Mouse (Mus musculus) limb, embryonic 13.5 days (tissue): ENCODE data around the gene C1qb. TPM values are rescaled to one million over a fixed set of nuclear protein-coding genes. Genes with fewer than 3 reads are reported as not detected.

ENCODE experiments used
- ATAC-seq: fragments of 200-750 bp; cut with Nextera tagmentation; 2 replicates; pipeline ENCODE4 v1.8.0; 2017; ENCODE audit warnings: low read depth, moderate number of reproducible peaks, moderate TSS enrichment; ENCODE audit not compliant: low FRiP score
- H3K27ac ChIP-seq: fragments of 300-500 bp; sonication (generic); 2 replicates; pipeline ENCODE4 v1.5.1; 2015; ENCODE audit warnings: inconsistent platforms, mild to moderate bottlenecking, moderate library complexity
- H3K27me3 ChIP-seq: fragments of 300-500 bp; sonication (generic); 2 replicates; pipeline ENCODE4 v1.6.1; 2015; ENCODE audit warnings: mild to moderate bottlenecking, inconsistent platforms
- H3K36me3 ChIP-seq: fragments of 300-500 bp; sonication (generic); 2 replicates; pipeline ENCODE4 v1.6.1; 2015; ENCODE audit warnings: inconsistent platforms, mild to moderate bottlenecking, moderate library complexity
- H3K4me1 ChIP-seq: fragments of 300-500 bp; sonication (generic); 2 replicates; pipeline ENCODE4 v1.6.1; 2015; ENCODE audit warnings: inconsistent platforms
- H3K4me2 ChIP-seq: fragments of 300-500 bp; sonication (generic); replicated peaks from 2 replicates; pipeline ENCODE4 v1.6.1; 2015; ENCODE audit warnings: inconsistent platforms, mild to moderate bottlenecking, moderate library complexity
- H3K4me3 ChIP-seq: fragments of 300-500 bp; sonication (generic); 2 replicates; pipeline ENCODE4 v1.5.1; 2015; ENCODE audit warnings: moderate library complexity, mild to moderate bottlenecking, inconsistent platforms
- H3K9ac ChIP-seq: fragments of 300-500 bp; sonication (generic); 2 replicates; pipeline ENCODE4 v1.6.1; 2015; ENCODE audit warnings: mild to moderate bottlenecking, inconsistent platforms
- H3K9me3 ChIP-seq: fragments of 300-500 bp; sonication (generic); 2 replicates; pipeline ENCODE4 v1.6.1; 2016; ENCODE audit warnings: inconsistent platforms
- WGBS: fragments of 180-500 bp; shearing (Covaris S2); methylation state at CpG from one replicate; pipeline ENCODE4 v1.1.7; 2015; 5-methylcytosine and 5-hydroxymethylcytosine counted together
- polyA plus RNA-seq: library from polyadenylated mRNA; unstranded; fragments of >200 nt; fragmentation: Nextera tagmentation; extraction: Ambion mirVana; gene quantifications from 2 replicates; pipeline ENCODE4 v1.2.1, GENCODE M21; 2015

The C1qb gene
- polyA plus RNA-seq, 1 experiment from 2014 or later: 41.0 TPM

DNA sequence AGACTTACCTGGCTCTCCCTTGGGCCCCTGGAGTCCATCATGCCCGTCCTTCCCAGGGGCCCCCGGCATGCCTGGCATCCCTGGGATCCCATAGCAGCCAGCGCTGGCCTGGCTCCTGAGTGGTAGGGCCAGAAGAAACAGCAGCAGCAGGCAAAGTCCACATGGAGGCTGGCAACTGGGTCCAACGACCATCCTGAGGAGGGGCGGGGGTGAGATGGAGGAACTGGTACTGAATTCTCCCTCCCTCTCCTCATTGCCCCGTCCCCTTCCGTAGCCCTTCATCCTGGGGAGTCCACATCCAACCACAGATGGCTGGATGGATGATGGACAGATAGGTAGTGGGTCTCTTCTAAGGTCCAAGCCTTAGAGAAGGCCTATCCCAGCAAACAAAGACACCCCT, 6.4 kb upstream of the C1qb start:
- no peak overlapping the region for H3K4me3 ChIP-seq
- H3K27ac ChIP-seq: no peak overlapping the region
- H3K4me1 ChIP-seq: 0 out of 2 replicates have a peak, but pooled peaks cover 9% of the 10 kb centered on the region
- 65% methylated on average over 7 of the region's 7 CpGs for WGBS
- peaks cover 70% of the 10 kb centered on the region for H3K27me3 ChIP-seq
- H3K36me3 ChIP-seq: no peaks in the 10 kb centered on the region
- H3K9ac ChIP-seq: no peak overlapping the region
- H3K9me3 ChIP-seq: no peaks in the 10 kb centered on the region
- H3K4me2 ChIP-seq: no peak overlapping the region
- no peak for ATAC-seq

DNA sequence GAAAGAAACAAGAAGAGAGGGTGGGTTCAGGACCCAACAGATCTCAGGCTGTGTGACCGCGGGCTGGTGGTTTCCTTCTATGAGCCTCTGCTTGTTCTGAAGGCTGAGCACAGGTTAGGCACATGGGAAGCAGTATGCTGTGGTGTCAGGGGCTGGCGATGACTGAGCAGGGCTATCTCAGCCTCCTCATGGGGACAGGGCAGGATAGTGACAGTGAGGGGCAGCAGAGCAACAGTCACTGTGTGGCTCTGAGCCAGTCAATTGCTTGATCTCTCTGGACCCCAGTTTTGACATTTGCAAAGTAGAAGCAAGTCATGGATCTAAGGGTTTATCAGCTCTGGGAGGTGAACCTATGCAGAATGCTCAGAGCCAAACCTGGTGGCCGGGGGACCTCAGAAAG, 5.1 kb upstream of the C1qb start:
- WGBS: 85% methylated on average over 4 of the region's 4 CpGs
- ATAC-seq: no peak
- H3K27ac ChIP-seq: no peak overlapping the region
- no peak overlapping the region for H3K4me2 ChIP-seq
- H3K36me3 ChIP-seq: no peaks in the 10 kb centered on the region
- 0 out of 2 replicates have a peak, but pooled peaks cover 9% of the 10 kb centered on the region for H3K4me1 ChIP-seq
- peaks cover 58% of the 10 kb centered on the region for H3K27me3 ChIP-seq
- no peak overlapping the region for H3K4me3 ChIP-seq
- no peak overlapping the region for H3K9ac ChIP-seq
- H3K9me3 ChIP-seq: no peaks in the 10 kb centered on the region

DNA sequence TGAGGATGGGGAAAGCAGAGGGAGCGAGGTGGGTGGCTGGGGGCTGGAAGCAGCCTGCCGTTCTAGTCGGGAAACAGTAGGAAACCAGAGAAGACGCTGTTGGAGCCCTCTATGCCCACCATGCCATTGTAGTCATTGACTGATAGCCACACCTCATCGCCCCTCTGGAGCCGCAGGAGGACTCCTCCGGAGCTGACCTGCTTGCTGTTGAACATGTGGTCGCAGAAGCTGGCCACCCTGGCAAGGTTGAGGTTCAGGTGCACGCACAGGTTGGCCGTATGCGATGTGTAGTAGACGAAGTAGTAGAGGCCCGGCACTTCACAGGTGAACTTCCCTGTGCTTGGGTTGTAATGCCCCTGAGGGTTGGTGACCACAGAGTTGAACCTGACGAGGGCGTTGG, 4.0 kb upstream of the C1qb start:
- Histone ChIP-seq H3K4me2 (no peak overlapping the region), H3K27me3 (peaks cover 46% of the 10 kb centered on the region), H3K9ac (no peak overlapping the region), H3K27ac (no peak overlapping the region), H3K4me3 (no peak overlapping the region), H3K36me3 (no peaks in the 10 kb centered on the region), H3K4me1 (no peaks in the 10 kb centered on the region), H3K9me3 (no peaks in the 10 kb centered on the region)
- no peak for ATAC-seq
- 88% methylated on average over 15 of the region's 15 CpGs for WGBS

DNA sequence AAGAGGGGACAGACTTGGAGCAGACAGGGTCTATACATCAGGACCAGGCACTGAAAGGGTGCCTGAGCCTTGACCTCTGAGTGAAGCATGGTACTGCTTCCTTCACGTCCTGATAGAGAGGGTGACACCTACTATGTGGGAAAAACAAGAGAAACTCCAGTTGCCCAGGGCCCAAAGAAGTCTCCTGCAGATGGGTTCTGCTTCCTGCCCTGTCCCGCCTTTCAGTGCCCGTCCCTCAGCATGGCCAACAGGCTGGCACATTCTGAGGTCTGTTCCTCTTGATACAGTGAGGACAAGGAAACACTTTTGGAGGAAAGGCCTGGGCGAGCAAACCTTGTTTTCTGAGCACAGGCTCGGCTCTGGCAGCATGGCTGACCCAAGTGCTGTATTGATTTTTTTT, 1.7 kb upstream of the C1qb start:
- no peak overlapping the region for H3K4me3 ChIP-seq

DNA sequence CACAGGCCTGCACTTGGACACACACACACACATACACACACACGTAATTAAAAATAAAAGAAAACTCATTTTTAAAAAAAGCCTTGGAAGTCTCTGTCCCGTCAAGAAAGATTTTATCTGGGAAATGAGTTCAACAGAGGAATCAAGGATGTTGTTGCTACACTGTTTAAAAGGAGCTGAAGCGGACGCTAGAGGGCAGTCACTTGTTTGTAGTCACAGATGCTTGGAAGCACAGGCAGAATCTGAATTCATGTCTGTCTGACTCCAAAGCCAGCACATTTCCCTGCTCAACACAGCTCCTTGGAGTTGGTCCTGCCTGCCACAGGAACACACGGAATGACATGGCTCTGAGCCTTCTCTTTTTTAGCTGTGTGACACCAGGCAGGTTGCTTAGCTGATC, 7.4 kb downstream of the C1qb start:
- 25% methylated on average over 5 of the region's 5 CpGs for WGBS
- H3K27me3 ChIP-seq: 0 out of 2 replicates have a peak, but pooled peaks cover 3% of the 10 kb centered on the region
- H3K9ac ChIP-seq: no peak overlapping the region
- no peaks in the 10 kb centered on the region for H3K4me1 ChIP-seq
- H3K9me3 ChIP-seq: no peaks in the 10 kb centered on the region
- H3K4me3 ChIP-seq: no peak overlapping the region
- H3K36me3 ChIP-seq: no peaks in the 10 kb centered on the region
- no peak for ATAC-seq
- H3K4me2 ChIP-seq: no peak overlapping the region
- no peak overlapping the region for H3K27ac ChIP-seq

More for the DNA sequence above, 1.7 kb upstream of the C1qb start:
- 67% methylated on average over 5 of the region's 5 CpGs for WGBS
- Histone ChIP-seq H3K4me1 (no peaks in the 10 kb centered on the region), H3K9me3 (no peaks in the 10 kb centered on the region), H3K27me3 (peaks cover 24% of the 10 kb centered on the region), H3K27ac (no peak overlapping the region), H3K36me3 (no peaks in the 10 kb centered on the region), H3K9ac (no peak overlapping the region), H3K4me2 (no peak overlapping the region)
- ATAC-seq: no peak

GRCm38 (mm10) chr4:136878171-136878570, 7.8 kb downstream of the C1qb start:
- no peak for ATAC-seq
- Histone ChIP-seq H3K4me3 (no peak overlapping the region), H3K4me2 (no peak overlapping the region), H3K9ac (no peak overlapping the region), H3K9me3 (no peaks in the 10 kb centered on the region), H3K36me3 (no peaks in the 10 kb centered on the region), H3K27me3 (0 out of 2 replicates have a peak, but pooled peaks cover 3% of the 10 kb centered on the region), H3K27ac (no peak overlapping the region), H3K4me1 (no peaks in the 10 kb centered on the region)
- 47% methylated on average over 8 of the region's 8 CpGs for WGBS

DNA sequence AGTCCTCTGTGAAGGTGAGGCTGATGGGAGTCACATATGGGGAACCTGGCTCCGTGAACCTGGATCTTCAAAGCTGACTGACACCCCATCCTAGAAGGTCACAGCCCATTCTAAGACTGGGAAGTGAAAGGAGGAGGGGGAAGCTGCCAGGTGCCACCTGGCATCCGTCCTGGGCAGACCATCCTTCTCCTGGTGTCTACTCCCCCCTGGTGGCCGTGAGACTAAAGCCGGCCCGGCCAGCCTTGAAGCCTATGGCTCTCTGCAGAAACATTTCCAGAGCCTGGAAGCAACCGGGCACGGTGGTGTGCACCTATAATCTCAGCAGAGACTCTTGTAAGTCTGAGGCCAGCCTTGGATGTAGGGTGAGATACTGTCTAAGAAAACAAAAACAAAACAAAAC, 9.0 kb downstream of the C1qb start:
- no peaks in the 10 kb centered on the region for H3K36me3 ChIP-seq
- H3K4me1 ChIP-seq: no peaks in the 10 kb centered on the region
- no peak overlapping the region for H3K4me2 ChIP-seq
- H3K9me3 ChIP-seq: no peaks in the 10 kb centered on the region
- 16% methylated on average over 7 of the region's 7 CpGs for WGBS
- no peak overlapping the region for H3K27ac ChIP-seq
- H3K27me3 ChIP-seq: 0 out of 2 replicates have a peak, but pooled peaks cover 3% of the 10 kb centered on the region
- H3K9ac ChIP-seq: no peak overlapping the region
- ATAC-seq: no peak
- no peak overlapping the region for H3K4me3 ChIP-seq

DNA sequence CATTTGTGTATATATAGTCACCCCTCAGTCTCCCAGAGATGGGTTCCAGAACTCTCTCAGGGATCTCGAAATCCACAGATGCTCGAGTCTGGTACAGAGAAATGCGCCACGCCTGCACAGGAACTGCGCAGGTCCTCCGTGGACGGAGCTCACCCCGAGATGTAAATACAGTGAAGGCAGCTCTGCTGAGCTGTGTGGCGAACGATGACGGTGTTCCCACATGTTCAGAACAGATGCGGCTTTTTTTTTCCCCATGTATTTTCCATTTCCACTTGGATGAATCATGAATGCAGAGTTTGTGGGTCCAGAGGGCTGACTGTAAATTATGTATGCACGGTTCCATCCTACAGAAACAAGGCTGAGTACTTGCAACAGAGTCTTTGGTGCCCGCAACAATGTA, 11.0 kb downstream of the C1qb start:
- no peaks in the 10 kb centered on the region for H3K4me1 ChIP-seq
- H3K36me3 ChIP-seq: no peaks in the 10 kb centered on the region
- H3K9me3 ChIP-seq: no peaks in the 10 kb centered on the region
- no peak overlapping the region for H3K4me2 ChIP-seq
- H3K27me3 ChIP-seq: 0 out of 2 replicates have a peak, but pooled peaks cover 3% of the 10 kb centered on the region
- 86% methylated on average over 14 of the region's 14 CpGs for WGBS
- ATAC-seq: no peak
- no peak overlapping the region for H3K9ac ChIP-seq
- no peak overlapping the region for H3K4me3 ChIP-seq
- H3K27ac ChIP-seq: no peak overlapping the region

- 76% methylated on average over 6 of the region's 6 CpGs for WGBS
- Histone ChIP-seq H3K36me3 (no peaks in the 10 kb centered on the region), H3K4me1 (peaks cover 16% of the 10 kb centered on the region), H3K9me3 (no peaks in the 10 kb centered on the region), H3K4me3 (no peak overlapping the region), H3K27me3 (no peaks in the 10 kb centered on the region), H3K4me2 (no peak overlapping the region), H3K27ac (no peak overlapping the region), H3K9ac (no peak overlapping the region)
- ATAC-seq: no peak
These were observed 17.6 kb downstream of the C1qb start for GRCm38 (mm10) chr4:136868371-136868770.

GRCm38 (mm10) chr4:136867690-136868345, 18.2 kb downstream of the C1qb start:
- H3K4me2 ChIP-seq: no peak overlapping the region
- no peak for ATAC-seq
- H3K4me3 ChIP-seq: no peak overlapping the region
- no peaks in the 10 kb centered on the region for H3K36me3 ChIP-seq
- H3K27ac ChIP-seq: no peak overlapping the region
- peaks cover 18% of the 10 kb centered on the region for H3K4me1 ChIP-seq
- WGBS: 6% methylated on average over 11 of the region's 12 CpGs
- no peaks in the 10 kb centered on the region for H3K9me3 ChIP-seq
- no peak overlapping the region for H3K9ac ChIP-seq
- peaks cover 3% of the 10 kb centered on the region; the same call in 1 of the 2 replicates for H3K27me3 ChIP-seq

DNA sequence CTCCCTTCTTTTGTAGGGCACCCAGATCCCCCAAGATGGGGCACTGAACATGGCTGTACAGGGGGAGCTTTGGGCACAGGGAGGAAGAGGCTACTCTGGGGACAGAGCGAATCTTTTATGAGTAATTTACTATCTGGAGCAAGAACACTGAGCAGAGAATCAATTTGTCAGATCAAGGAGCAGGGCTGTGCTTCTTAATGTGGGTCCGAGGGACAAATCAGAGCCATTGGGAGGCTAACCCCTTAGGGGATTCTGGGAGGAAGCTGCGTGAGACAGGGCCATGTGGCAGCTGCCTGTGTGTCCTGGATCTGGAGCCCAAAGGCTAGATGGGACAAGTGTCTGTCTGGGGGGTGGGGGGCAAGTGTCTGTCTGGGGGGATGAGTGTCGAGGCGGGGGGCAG, 20.5 kb downstream of the C1qb start:
- no peaks in the 10 kb centered on the region for H3K9me3 ChIP-seq
- no peak overlapping the region for H3K9ac ChIP-seq
- no peak overlapping the region for H3K27ac ChIP-seq
- H3K36me3 ChIP-seq: no peaks in the 10 kb centered on the region
- H3K27me3 ChIP-seq: peaks cover 17% of the 10 kb centered on the region
- ATAC-seq: no peak
- H3K4me1 ChIP-seq: peaks cover 25% of the 10 kb centered on the region
- WGBS: 60% methylated on average over 5 of the region's 5 CpGs
- no peak overlapping the region for H3K4me3 ChIP-seq
- no peak overlapping the region for H3K4me2 ChIP-seq

- H3K27ac ChIP-seq: no peak overlapping the region
- 6% methylated on average over 15 of the region's 15 CpGs for whole genome bisulfite sequencing
- H3K4me1 ChIP-seq: peaks cover 25% of the 10 kb centered on the region
- no peaks in the 10 kb centered on the region for H3K36me3 ChIP-seq
- no peak overlapping the region for H3K9ac ChIP-seq
- no peak for ATAC-seq
- H3K4me3 ChIP-seq: no peak overlapping the region
- peak overlapping the region; percentile 31; the same call in 1 of the 2 replicates for H3K4me2 ChIP-seq
- no peaks in the 10 kb centered on the region for H3K9me3 ChIP-seq
- H3K27me3 ChIP-seq: peaks cover 17% of the 10 kb centered on the region
These were observed 21.1 kb downstream of the C1qb start for GRCm38 (mm10) chr4:136864751-136865470.
